Mouse (Mus musculus): ENCODE results near the gene Hand1.

- TF ChIP-seq CTCF (IDR thresholded peaks at IDR 0.05; ENCODE audit: extremely low read depth, insufficient read depth, low read length), result no peak
- no peak for TF ChIP-seq POLR2A (IDR thresholded peaks at IDR 0.05; ENCODE audit: extremely low read depth, insufficient read depth, low read length)
Measured at GRCm38 (mm10) chr11:57857709-57858108, 25.1 kb upstream of the Hand1 start.

Measured in cortical plate, adult 2 months (tissue).